Mouse (Mus musculus): Measurements from ENCODE around the gene Zfp202. TPM values are rescaled to one million over a fixed set of nuclear protein-coding genes. Genes with fewer than 3 reads are reported as not detected.

Gene Zfp202
- polyA plus RNA-seq, 1 experiment from 2014 or later = 7.9 TPM

- 91% methylated on average over 3 of the region's 3 CpGs for WGBS
Measured at GRCm38 (mm10) chr9:40195981-40196380, 3.9 kb downstream of the Zfp202 start.

GRCm38 (mm10) chr9:40206546-40206950 is 14.4 kb downstream of the Zfp202 start:
- no peaks in the 10 kb centered on the region; the same call in 1 of the 2 replicates for H3K36me3 ChIP-seq (replicated peaks; ENCODE audit: control insufficient read depth, insufficient read depth, low read depth, low read length)
- no peak for ATAC-seq (replicated peaks; ENCODE audit: insufficient number of reproducible peaks, low FRiP score, low TSS enrichment, low read depth)

More at GRCm38 (mm10) chr9:40195981-40196380, 3.9 kb downstream of the Zfp202 start:
- ATAC-seq (replicated peaks; ENCODE audit: insufficient number of reproducible peaks, low FRiP score, low TSS enrichment, low read depth) (no peak), DNase-seq (ENCODE audit: low spot score) (no peak)
- Histone ChIP-seq H3K4me1 (ENCODE audit: control insufficient read depth, insufficient read depth, low read length) (no peaks in the 10 kb centered on the region), H3K27ac (replicated peaks; ENCODE audit: low read depth, low read length) (no peak overlapping the region), H3K4me3 (ENCODE audit: low read depth, low read length) (no peak overlapping the region), H3K36me3 (replicated peaks; ENCODE audit: control insufficient read depth, insufficient read depth, low read depth, low read length) (no peaks in the 10 kb centered on the region), H3K9me3 (replicated peaks; ENCODE audit: control insufficient read depth, low read length) (no peaks in the 10 kb centered on the region), H3K4me2 (ENCODE audit: low read depth, low read length) (no peak overlapping the region), H3K9ac (replicated peaks; ENCODE audit: low read length) (no peak overlapping the region), H3K27me3 (ENCODE audit: control insufficient read depth, insufficient read depth, low read length) (no peaks in the 10 kb centered on the region)

GRCm38 (mm10) chr9:40210744-40211143 is 18.6 kb downstream of the Zfp202 start:
- H3K36me3 ChIP-seq (replicated peaks; ENCODE audit: control insufficient read depth, insufficient read depth, low read depth, low read length) = no peaks in the 10 kb centered on the region; the same call in 1 of the 2 replicates
- WGBS = 87% methylated on average over 2 of the region's 2 CpGs
- DNase-seq (ENCODE audit: low spot score) (no peak), ATAC-seq (replicated peaks; ENCODE audit: insufficient number of reproducible peaks, low FRiP score, low TSS enrichment, low read depth) (no peak)
- no peaks in the 10 kb centered on the region for H3K9me3 ChIP-seq (replicated peaks; ENCODE audit: control insufficient read depth, low read length)
- no peaks in the 10 kb centered on the region for H3K27me3 ChIP-seq (ENCODE audit: control insufficient read depth, insufficient read depth, low read length)
- no peak overlapping the region for H3K9ac ChIP-seq (replicated peaks; ENCODE audit: low read length)
- H3K4me1 ChIP-seq (ENCODE audit: control insufficient read depth, insufficient read depth, low read length) = no peaks in the 10 kb centered on the region
- H3K4me2 ChIP-seq (ENCODE audit: low read depth, low read length) = no peak overlapping the region
- no peak overlapping the region for H3K27ac ChIP-seq (replicated peaks; ENCODE audit: low read depth, low read length)
- no peak overlapping the region for H3K4me3 ChIP-seq (ENCODE audit: low read depth, low read length)

More at GRCm38 (mm10) chr9:40206546-40206950, 14.4 kb downstream of the Zfp202 start:
- no peak overlapping the region for H3K27ac ChIP-seq (replicated peaks; ENCODE audit: low read depth, low read length)
- no peaks in the 10 kb centered on the region for H3K9me3 ChIP-seq (replicated peaks; ENCODE audit: control insufficient read depth, low read length)
- no peak for DNase-seq (ENCODE audit: low spot score)
- no peak overlapping the region for H3K9ac ChIP-seq (replicated peaks; ENCODE audit: low read length)
- no peak overlapping the region for H3K4me2 ChIP-seq (ENCODE audit: low read depth, low read length)
- no peaks in the 10 kb centered on the region for H3K27me3 ChIP-seq (ENCODE audit: control insufficient read depth, insufficient read depth, low read length)
- no peaks in the 10 kb centered on the region for H3K4me1 ChIP-seq (ENCODE audit: control insufficient read depth, insufficient read depth, low read length)
- 83% methylated on average over 5 of the region's 5 CpGs for WGBS
- no peak overlapping the region for H3K4me3 ChIP-seq (ENCODE audit: low read depth, low read length)

GRCm38 (mm10) chr9:40214058-40214457 is 21.9 kb downstream of the Zfp202 start:
- H3K9me3 ChIP-seq (replicated peaks; ENCODE audit: control insufficient read depth, low read length) = no peaks in the 10 kb centered on the region
- no peaks in the 10 kb centered on the region for H3K4me1 ChIP-seq (ENCODE audit: control insufficient read depth, insufficient read depth, low read length)
- ATAC-seq (replicated peaks; ENCODE audit: insufficient number of reproducible peaks, low FRiP score, low TSS enrichment, low read depth) (no peak), DNase-seq (ENCODE audit: low spot score) (no peak)
- no peaks in the 10 kb centered on the region for H3K27me3 ChIP-seq (ENCODE audit: control insufficient read depth, insufficient read depth, low read length)
- H3K4me2 ChIP-seq (ENCODE audit: low read depth, low read length) = no peak overlapping the region
- H3K27ac ChIP-seq (replicated peaks; ENCODE audit: low read depth, low read length) = no peak overlapping the region
- WGBS = 95% methylated on average over 5 of the region's 5 CpGs
- no peak overlapping the region for H3K4me3 ChIP-seq (ENCODE audit: low read depth, low read length)
- H3K9ac ChIP-seq (replicated peaks; ENCODE audit: low read length) = no peak overlapping the region
- H3K36me3 ChIP-seq (replicated peaks; ENCODE audit: control insufficient read depth, insufficient read depth, low read depth, low read length) = no peaks in the 10 kb centered on the region; the same call in 1 of the 2 replicates

- ATAC-seq (replicated peaks; ENCODE audit: insufficient number of reproducible peaks, low FRiP score, low TSS enrichment, low read depth) (no peak), DNase-seq (ENCODE audit: low spot score) (no peak)
- H3K4me2 ChIP-seq (ENCODE audit: low read depth, low read length) = no peak overlapping the region
- H3K27ac ChIP-seq (replicated peaks; ENCODE audit: low read depth, low read length) = no peak overlapping the region
- no peaks in the 10 kb centered on the region for H3K27me3 ChIP-seq (ENCODE audit: control insufficient read depth, insufficient read depth, low read length)
- no peaks in the 10 kb centered on the region; the same call in 1 of the 2 replicates for H3K36me3 ChIP-seq (replicated peaks; ENCODE audit: control insufficient read depth, insufficient read depth, low read depth, low read length)
- 70% methylated on average over 4 of the region's 4 CpGs for whole genome bisulfite sequencing
- H3K9ac ChIP-seq (replicated peaks; ENCODE audit: low read length) = no peak overlapping the region
- H3K4me3 ChIP-seq (ENCODE audit: low read depth, low read length) = no peak overlapping the region
- no peaks in the 10 kb centered on the region for H3K9me3 ChIP-seq (replicated peaks; ENCODE audit: control insufficient read depth, low read length)
- H3K4me1 ChIP-seq (ENCODE audit: control insufficient read depth, insufficient read depth, low read length) = no peaks in the 10 kb centered on the region
Measured at GRCm38 (mm10) chr9:40216651-40217050, 24.5 kb downstream of the Zfp202 start.

- no peaks in the 10 kb centered on the region for H3K36me3 ChIP-seq (replicated peaks; ENCODE audit: control insufficient read depth, insufficient read depth, low read depth, low read length)
- H3K4me3 ChIP-seq (ENCODE audit: low read depth, low read length) = no peak overlapping the region
- no peak for DNase-seq (ENCODE audit: low spot score)
- no peak overlapping the region for H3K9ac ChIP-seq (replicated peaks; ENCODE audit: low read length)
- no peaks in the 10 kb centered on the region for H3K9me3 ChIP-seq (replicated peaks; ENCODE audit: control insufficient read depth, low read length)
- H3K4me2 ChIP-seq (ENCODE audit: low read depth, low read length) = no peak overlapping the region
- 77% methylated on average over 4 of the region's 4 CpGs for WGBS
- no peak for ATAC-seq (replicated peaks; ENCODE audit: insufficient number of reproducible peaks, low FRiP score, low TSS enrichment, low read depth)
- H3K27me3 ChIP-seq (ENCODE audit: control insufficient read depth, insufficient read depth, low read length) = no peaks in the 10 kb centered on the region
- H3K27ac ChIP-seq (replicated peaks; ENCODE audit: low read depth, low read length) = no peak overlapping the region
- no peaks in the 10 kb centered on the region for H3K4me1 ChIP-seq (ENCODE audit: control insufficient read depth, insufficient read depth, low read length)
Measured at GRCm38 (mm10) chr9:40224289-40224688, 32.2 kb downstream of the Zfp202 start.

GRCm38 (mm10) chr9:40227874-40228789 is 36.0 kb downstream of the Zfp202 start:
- peak; percentile 80 for DNase-seq (ENCODE audit: low spot score)
- Histone ChIP-seq H3K9ac (replicated peaks; ENCODE audit: low read length) (no peak overlapping the region), H3K4me1 (ENCODE audit: control insufficient read depth, insufficient read depth, low read length) (no peaks in the 10 kb centered on the region), H3K27ac (replicated peaks; ENCODE audit: low read depth, low read length) (no peak overlapping the region), H3K36me3 (replicated peaks; ENCODE audit: control insufficient read depth, insufficient read depth, low read depth, low read length) (no peaks in the 10 kb centered on the region), H3K9me3 (replicated peaks; ENCODE audit: control insufficient read depth, low read length) (no peaks in the 10 kb centered on the region), H3K4me3 (ENCODE audit: low read depth, low read length) (no peak overlapping the region), H3K27me3 (ENCODE audit: control insufficient read depth, insufficient read depth, low read length) (no peaks in the 10 kb centered on the region), H3K4me2 (ENCODE audit: low read depth, low read length) (no peak overlapping the region)
- 71% methylated on average over 10 of the region's 10 CpGs for WGBS
- no peak for ATAC-seq (replicated peaks; ENCODE audit: insufficient number of reproducible peaks, low FRiP score, low TSS enrichment, low read depth)

GRCm38 (mm10) chr9:40228804-40229331 is 36.8 kb downstream of the Zfp202 start:
- 52% methylated on average over 6 of the region's 6 CpGs for WGBS
- no peak for ATAC-seq (replicated peaks; ENCODE audit: insufficient number of reproducible peaks, low FRiP score, low TSS enrichment, low read depth)
- H3K27ac ChIP-seq (replicated peaks; ENCODE audit: low read depth, low read length) = no peak overlapping the region

More at GRCm38 (mm10) chr9:40228804-40229331, 36.8 kb downstream of the Zfp202 start:
- H3K36me3 ChIP-seq (replicated peaks; ENCODE audit: control insufficient read depth, insufficient read depth, low read depth, low read length) = no peaks in the 10 kb centered on the region
- no peaks in the 10 kb centered on the region for H3K27me3 ChIP-seq (ENCODE audit: control insufficient read depth, insufficient read depth, low read length)
- H3K9me3 ChIP-seq (replicated peaks; ENCODE audit: control insufficient read depth, low read length) = no peaks in the 10 kb centered on the region
- no peak overlapping the region for H3K9ac ChIP-seq (replicated peaks; ENCODE audit: low read length)
- no peak overlapping the region for H3K4me2 ChIP-seq (ENCODE audit: low read depth, low read length)
- DNase-seq (ENCODE audit: low spot score) = no peak
- H3K4me1 ChIP-seq (ENCODE audit: control insufficient read depth, insufficient read depth, low read length) = no peaks in the 10 kb centered on the region
- no peak overlapping the region for H3K4me3 ChIP-seq (ENCODE audit: low read depth, low read length)

All from embryonic facial prominence, embryonic 11.5 days (tissue).